Comparison of ENCODE assay signal across 36 mouse cellular contexts in genomic region chr11:31157021-31157420, GRCm38 (mm10). TPM values are rescaled to one million over a fixed set of nuclear protein-coding genes. Genes with fewer than 3 reads are reported as not detected.
A peak's percentile ranks its signal among the peaks of the same experiment; 100 is the strongest.
DNase-seq lines count a peak whose midpoint lies in the region; ATAC-seq and TF ChIP-seq lines count a peak whose summit lies in the region.
"Had no signal": no experiment of that assay in that cellular context is flagged by ENCODE, and none has a peak within 500 bp of the region (broad histone marks: within the 10 kb centered on the region; RNA-seq: fewer than 3 reads in every experiment).

No protein-coding gene starts in this region.

- no peak for TF ChIP-seq POLR2A in kidney, adult 2 months (IDR thresholded peaks at IDR 0.05; ENCODE audit: low read depth, low read length)

- H3K4me1 ChIP-seq in megakaryocyte, embryonic 14.5 days, result peaks cover 36% of the 10 kb centered on the region
- H3K4me1 ChIP-seq in kidney, adult 2 months (ENCODE audit: control insufficient read depth, insufficient read depth, low read length), result no peaks in the 10 kb centered on the region
- H3K4me1 ChIP-seq: embryonic facial prominence, embryonic 12.5 days; forebrain, embryonic 15.5 days; hindbrain, embryonic 10.5 days; stomach, embryonic 15.5 days had no signal

- peaks cover 2% of the 10 kb centered on the region for H3K36me3 ChIP-seq in megakaryocyte, embryonic 14.5 days (replicated peaks; ENCODE audit: low read length)
- H3K36me3 ChIP-seq in kidney, adult 2 months (ENCODE audit: control insufficient read depth, insufficient read depth, low read length), result no peaks in the 10 kb centered on the region
- H3K36me3 ChIP-seq: embryonic facial prominence, embryonic 12.5 days; forebrain, embryonic 15.5 days; G1E; hindbrain, embryonic 10.5 days; limb, embryonic 10.5 days; stomach, embryonic 15.5 days had no signal

- no peak for TF ChIP-seq CTCF in kidney, adult 2 months (conservative IDR thresholded peaks at IDR 0.05; ENCODE audit: insufficient read depth, insufficient read length, low read depth, low read length)

- 89% methylated on average over 3 of the region's 3 CpGs for WGBS in kidney, adult 2 months

- peaks cover 3% of the 10 kb centered on the region; the same call in 1 of the 2 replicates for H3K9me3 ChIP-seq in megakaryocyte, embryonic 14.5 days
- H3K9me3 ChIP-seq: embryonic facial prominence, embryonic 12.5 days; forebrain, embryonic 15.5 days; G1E; hindbrain, embryonic 10.5 days; limb, embryonic 10.5 days; stomach, embryonic 15.5 days had no signal

- peak overlapping the region; percentile 67 for H3K4me3 ChIP-seq in megakaryocyte, embryonic 14.5 days (replicated peaks)
- no peak overlapping the region for H3K4me3 ChIP-seq in kidney, adult 2 months (ENCODE audit: insufficient read depth, low read depth, low read length)
- H3K4me3 ChIP-seq: embryonic facial prominence, embryonic 12.5 days; erythroblast, embryonic 14.5 days; forebrain, embryonic 15.5 days; hindbrain, embryonic 10.5 days; layer of hippocampus, adult 2 months; limb, embryonic 10.5 days; stomach, embryonic 15.5 days had no signal

- no peaks in the 10 kb centered on the region for H3K27me3 ChIP-seq in megakaryocyte, embryonic 14.5 days (replicated peaks)
- no peaks in the 10 kb centered on the region for H3K27me3 ChIP-seq in kidney, adult 2 months (replicated peaks; ENCODE audit: control insufficient read depth, insufficient read depth, low read length)
- H3K27me3 ChIP-seq: CH12.LX; embryonic facial prominence, embryonic 12.5 days; forebrain, embryonic 15.5 days; stomach, embryonic 15.5 days had no signal

- no peak for ATAC-seq in megakaryocyte, adult 5-6 weeks (ENCODE audit: poor library complexity, severe bottlenecking)
- ATAC-seq in common myeloid progenitor, adult 5-6 weeks (replicated peaks; ENCODE audit: low read depth, poor library complexity, severe bottlenecking), result peak; percentile 73
- ATAC-seq: forebrain, embryonic 15.5 days; hindbrain, embryonic 16.5 days; intestine, embryonic 16.5 days had no signal

- DNase-seq in MN1 (ENCODE audit: low spot score), result peak; percentile 26
- no peak for DNase-seq in kidney, adult 2 months
- DNase-seq in lung, postnatal 25 days (ENCODE audit: low spot score), result no peak
- no peak for DNase-seq in natural killer cell, adult 2 months (ENCODE audit: low spot score in 2 of 2)
- DNase-seq: cerebellum, adult 11-12 months; cerebellum, postnatal 10 days; gastrocnemius, postnatal 10 days; heart, postnatal 10 days; kidney, postnatal 25 days; liver; lung, adult 2 months; lung, postnatal 14 days; midbrain, embryonic 14.5 days; right cerebral cortex, adult 18-20 months; thymus, postnatal 36 days had no signal

- no peak overlapping the region for H3K27ac ChIP-seq in kidney, adult 2 months (ENCODE audit: insufficient read depth, low read depth, low read length)
- H3K27ac ChIP-seq: embryonic facial prominence, embryonic 12.5 days; forebrain, embryonic 15.5 days; hindbrain, embryonic 10.5 days; layer of hippocampus, adult 2 months; limb, embryonic 10.5 days; stomach, embryonic 15.5 days had no signal

RNA-seq across cellular contexts. Expression of gene Gm17332, which starts 25.2 kb away (rescaled TPM):
- not detected in 2 replicates for polyA plus RNA-seq in megakaryocyte, embryonic 14.5 days (2012; ENCODE audit: insufficient read depth, low replicate concordance)
- not detected in 2 replicates for total RNA-seq in megakaryocyte, adult 5-6 weeks (2015)
- not detected in 2 replicates for total RNA-seq in megakaryocyte, adult 5-6 weeks (2017)
- total RNA-seq in common myeloid progenitor, adult 5-6 weeks (2017), result not detected in 2 replicates
- polyA plus RNA-seq in kidney, adult 2 months (2012; rRNA removed), result not detected in 2 replicates
- total RNA-seq: adrenal gland, adult 18-20 months; adrenal gland, postnatal 4 days; CH12.LX; G1E; gastrocnemius, postnatal 10 days; heart, postnatal 10 days; layer of hippocampus, adult 2 months; layer of hippocampus, postnatal 25 days; megakaryocyte-erythroid progenitor cell, adult 5-6 weeks had no signal
- polyA plus RNA-seq: embryonic facial prominence, embryonic 12.5 days; erythroblast, embryonic 14.5 days; forebrain, embryonic 15.5 days; G1E; heart, embryonic 11.5 days; hindbrain, embryonic 10.5 days; hindbrain, embryonic 16.5 days; intestine, embryonic 16.5 days; kidney, embryonic 14.5 days; limb, embryonic 10.5 days; lung, adult 2 months; midbrain, embryonic 14.5 days; neural tube, embryonic 14.5 days; stomach, embryonic 15.5 days had no signal
